ENCODE assay signal across 8 mouse cellular contexts in the genomic region with DNA sequence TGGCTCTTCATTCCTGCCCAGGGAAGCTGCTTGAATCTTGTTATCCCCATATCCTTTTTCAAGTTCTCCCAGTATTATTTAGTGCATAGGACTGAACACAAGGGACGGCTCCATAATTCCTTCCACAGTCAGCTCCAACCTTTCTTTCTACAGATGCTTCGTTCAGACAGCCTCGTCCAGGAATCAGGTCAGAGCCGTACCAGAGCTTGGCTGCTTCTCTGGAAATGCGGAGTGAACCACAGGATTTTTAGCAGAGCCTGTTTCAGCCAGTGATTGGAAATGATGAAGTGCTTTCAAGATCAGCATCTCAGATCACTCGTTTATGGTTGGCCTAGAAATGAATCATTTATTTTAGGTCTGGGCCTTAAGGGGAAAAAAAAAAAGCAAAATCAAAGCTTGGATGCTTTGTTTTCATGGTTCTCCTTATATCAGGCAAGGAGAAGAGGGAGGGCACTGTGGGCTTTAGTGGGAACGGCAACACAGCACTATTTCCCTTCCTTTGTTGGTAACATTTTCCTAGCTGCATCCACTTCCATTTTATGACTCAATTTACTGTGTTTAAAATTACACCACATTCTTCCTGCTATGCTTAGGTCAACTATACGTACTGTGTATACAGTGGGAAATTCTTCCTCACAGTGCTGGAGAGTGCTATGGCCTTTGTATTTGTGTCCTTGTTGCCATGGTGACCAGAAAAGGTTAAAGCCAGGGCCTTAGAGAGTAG.
A peak's percentile ranks its signal among the peaks of the same experiment; 100 is the strongest.
DNase-seq lines count a peak whose midpoint lies in the region; ATAC-seq and TF ChIP-seq lines count a peak whose summit lies in the region.

No protein-coding gene starts in this region.

- peak overlapping the region; percentile 58 for H3K27ac ChIP-seq in gastrocnemius, adult 2 months
- H3K27ac ChIP-seq in intestine, embryonic 16.5 days (ENCODE audit: low read length) = peak overlapping the region; percentile 58
- H3K27ac ChIP-seq in layer of hippocampus, adult 2 months = no peak overlapping the region

- DNase-seq in gastrocnemius, adult 2 months = no peak
- no peak for DNase-seq in gastrocnemius, postnatal 10 days
- peak; percentile 43 for DNase-seq in embryo, embryonic 9.5 days (ENCODE audit: extremely low spot score)
- peak; percentile 82 for DNase-seq in mesoderm, embryonic 11.5 days (ENCODE audit: low read depth, low spot score)
- DNase-seq in urinary bladder, adult 18-20 months (ENCODE audit: low spot score in 2 of 2) = no peak
- no peak for DNase-seq in layer of hippocampus, adult 2 months (ENCODE audit: low spot score in 2 of 2)

- peaks cover 16% of the 10 kb centered on the region for H3K4me1 ChIP-seq in intestine, embryonic 16.5 days (ENCODE audit: control insufficient read depth, insufficient read depth, low read length)

- H3K9me3 ChIP-seq in intestine, embryonic 16.5 days (ENCODE audit: control insufficient read depth, low read length) = no peaks in the 10 kb centered on the region

- H3K36me3 ChIP-seq in intestine, embryonic 16.5 days (ENCODE audit: control insufficient read depth, insufficient read depth, low read length) = no peaks in the 10 kb centered on the region

- H3K4me2 ChIP-seq in intestine, embryonic 16.5 days (ENCODE audit: low read depth, low read length) = no peak overlapping the region

- 17% methylated on average over 8 of the region's 8 CpGs for WGBS in intestine, embryonic 16.5 days

- no peak for TF ChIP-seq CTCF in gastrocnemius, adult 2 months (IDR thresholded peaks at IDR 0.05)
- no peak for TF ChIP-seq CTCF in layer of hippocampus, adult 2 months (conservative IDR thresholded peaks at IDR 0.05)

- no peak overlapping the region for H3K9ac ChIP-seq in intestine, embryonic 16.5 days (ENCODE audit: low read depth, low read length)

- peak; percentile 99 for ATAC-seq in intestine, embryonic 16.5 days
- ATAC-seq in monocyte, adult 5-6 weeks (replicated peaks; ENCODE audit: insufficient number of reproducible peaks, low FRiP score, low TSS enrichment, poor library complexity, severe bottlenecking) = no peak

- no peaks in the 10 kb centered on the region for H3K27me3 ChIP-seq in intestine, embryonic 16.5 days (replicated peaks; ENCODE audit: control insufficient read depth, insufficient read depth, low read length)

- no peak overlapping the region for H3K4me3 ChIP-seq in gastrocnemius, adult 2 months
- H3K4me3 ChIP-seq in intestine, embryonic 16.5 days (ENCODE audit: low read length) = no peak overlapping the region
- H3K4me3 ChIP-seq in layer of hippocampus, adult 2 months = no peak overlapping the region

- intact Hi-C loops in gastrocnemius, adult 2 months (cut with DNase I) = loop anchor here (5.0 to 10.0 kb wide), 3 partner anchors 57 to 260 kb away; no protein-coding TSS in a partner anchor

Comparison
In these comparisons a context has a peak if more than half of its experiments do, and no peak if none do; other contexts are left out.
1. DNase-seq: peak in embryo, embryonic 9.5 days (single experiment) and mesoderm, embryonic 11.5 days (single experiment); none in gastrocnemius, adult 2 months (single experiment), gastrocnemius, postnatal 10 days (single experiment), urinary bladder, adult 18-20 months (0 of 2) and layer of hippocampus, adult 2 months (0 of 2).